ENCODE assay signal across 18 mouse cellular contexts in the genomic region with DNA sequence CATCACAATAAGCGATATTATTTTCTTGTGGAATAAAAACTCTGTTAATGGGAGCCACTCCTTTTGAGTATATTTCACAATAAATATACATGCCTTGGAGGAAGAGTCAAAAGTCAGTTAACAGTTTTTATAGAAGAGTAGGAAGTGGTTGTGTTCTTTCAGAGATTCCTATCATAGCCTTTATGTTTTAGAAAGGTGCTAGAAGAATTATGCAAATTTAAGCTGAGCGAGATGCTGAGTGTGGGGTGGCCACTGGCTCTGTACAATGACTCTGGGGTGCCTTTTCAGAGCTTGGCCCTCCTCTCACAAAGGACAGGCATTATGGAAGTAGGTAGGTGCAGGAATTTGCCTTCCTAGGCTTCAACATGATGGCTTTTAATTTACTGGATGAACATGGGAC. TPM values are rescaled to one million over a fixed set of nuclear protein-coding genes. Genes with fewer than 3 reads are reported as not detected.
DNase-seq lines count a peak whose midpoint lies in the region; ATAC-seq lines count a peak whose summit lies in the region.
"Had no signal": no experiment of that assay in that cellular context is flagged by ENCODE, and none has a peak within 500 bp of the region (broad histone marks: within the 10 kb centered on the region; RNA-seq: fewer than 3 reads in every experiment).

No protein-coding gene starts in this region.

- DNase-seq in CD4-positive, CD25-positive, alpha-beta regulatory T cell, adult 2 months (ENCODE audit: low read depth, low spot score) = peak; percentile 42
- DNase-seq in induced T-regulatory cell, adult 2 months (ENCODE audit: low read depth) = peak; percentile 55
- DNase-seq in naive thymus-derived CD4-positive, alpha-beta T cell, adult 2 months (ENCODE audit: low read depth) = peak; percentile 43
- DNase-seq in thymus, postnatal 0 days (ENCODE audit: low spot score) = peak; percentile 33

- ATAC-seq in activated CD4-positive, CD25-positive, alpha-beta regulatory T cell, adult 4 months = peak; percentile 40

RNA-seq across cellular contexts. Expression of a gene that starts 7.8 kb away (rescaled TPM):
- 1 to 10 TPM; 4.1 to 4.9 TPM for polyA plus RNA-seq in activated CD4-positive, CD25-positive, alpha-beta regulatory T cell, adult 4 months (2017; shearing (Covaris generic))
- polyA plus RNA-seq in thymus, postnatal 0 days (2015; fragmentation: Nextera tagmentation; extraction: Ambion mirVana) = 2.0 and 2.4 TPM in 2 replicates
- polyA plus RNA-seq: brain, embryonic 14.5 days; C2C12; erythroblast, embryonic 14.5 days; forebrain, embryonic 12.5 days; forebrain, embryonic 14.5 days; forebrain, embryonic 16.5 days; frontal cortex, adult 2 months; G1E had no signal

RNA-seq across cellular contexts. Expression of a gene that starts 28.1 kb away (rescaled TPM):
- 1,000 to 10,000 TPM; 1,243 to 1,295 TPM for polyA plus RNA-seq in activated CD4-positive, CD25-positive, alpha-beta regulatory T cell, adult 4 months (2017; shearing (Covaris generic))
- polyA plus RNA-seq in thymus, postnatal 0 days (2015; fragmentation: Nextera tagmentation; extraction: Ambion mirVana) = 38.0 and 44.1 TPM in 2 replicates
- polyA plus RNA-seq: C2C12; erythroblast, embryonic 14.5 days; Patski had no signal

RNA-seq across cellular contexts. Expression of a gene that starts 58.6 kb away (rescaled TPM):
- 100 to 1,000 TPM; 497 to 564 TPM for polyA plus RNA-seq in activated CD4-positive, CD25-positive, alpha-beta regulatory T cell, adult 4 months (2017; shearing (Covaris generic))
- 0.41 and 0.91 TPM in 2 replicates for polyA plus RNA-seq in thymus, postnatal 0 days (2015; fragmentation: Nextera tagmentation; extraction: Ambion mirVana)
- polyA plus RNA-seq: adrenal gland, adult 2 months; brain, embryonic 14.5 days; C2C12; embryonic facial prominence, embryonic 11.5 days; embryonic facial prominence, embryonic 13.5 days; erythroblast, embryonic 14.5 days; forebrain, embryonic 10.5 days; forebrain, embryonic 12.5 days; forebrain, embryonic 14.5 days; forebrain, embryonic 16.5 days; G1E; Patski had no signal

Comparison
In these comparisons a context has a peak if more than half of its experiments do, and no peak if none do; other contexts are left out.
1. Peak in every context shown above with its lines: DNase-seq and ATAC-seq.
2. RNA of a gene that starts 28.1 kb away (polyA plus RNA-seq): 1,243 to 1,295 TPM in activated CD4-positive, CD25-positive, alpha-beta regulatory T cell, adult 4 months; 38.0 to 44.1 TPM in thymus, postnatal 0 days; every median in the first group is over 10 times any median in the second.
3. RNA of a gene that starts 58.6 kb away (polyA plus RNA-seq): 497 to 564 TPM in activated CD4-positive, CD25-positive, alpha-beta regulatory T cell, adult 4 months; 0.41 to 0.91 TPM in thymus, postnatal 0 days; every median in the first group is over 100 times any median in the second.